8 mouse cellular contexts compared by ENCODE assay signal in the genomic region with DNA sequence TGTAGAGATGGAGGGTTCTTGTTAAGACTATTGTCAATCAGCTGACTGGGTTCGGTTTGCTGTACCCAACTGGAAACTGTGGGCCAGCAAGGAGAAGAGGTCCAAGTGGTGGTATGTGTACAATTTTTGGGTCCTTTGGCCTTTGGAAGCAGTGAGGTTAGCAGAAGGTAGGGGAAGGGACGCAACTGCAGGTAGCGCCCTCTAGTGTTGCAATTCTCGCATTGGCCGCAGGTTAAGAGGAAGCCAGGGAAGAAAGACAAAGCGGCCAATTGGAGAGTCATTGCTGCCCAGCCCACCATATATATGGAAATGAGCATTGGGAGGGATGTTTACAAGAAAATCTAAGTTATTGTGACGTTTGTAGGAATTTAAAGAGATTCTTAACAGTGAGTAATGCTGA. TPM values are rescaled to one million over a fixed set of nuclear protein-coding genes. Genes with fewer than 3 reads are reported as not detected.
DNase-seq lines count a peak whose midpoint lies in the region; ATAC-seq and TF ChIP-seq lines count a peak whose summit lies in the region.

No protein-coding gene starts in this region.

- H3K27me3 ChIP-seq in intestine, postnatal 0 days (replicated peaks; ENCODE audit: control insufficient read depth, insufficient read depth, low read length): no peaks in the 10 kb centered on the region
- H3K27me3 ChIP-seq in intestine, embryonic 16.5 days (replicated peaks; ENCODE audit: control insufficient read depth, insufficient read depth, low read length): no peaks in the 10 kb centered on the region
- H3K27me3 ChIP-seq in ES-Bruce4 (ENCODE audit: control insufficient read depth, insufficient read depth, low read length, poor library complexity, severe bottlenecking): no peaks in the 10 kb centered on the region
- no peaks in the 10 kb centered on the region for H3K27me3 ChIP-seq in limb, embryonic 11.5 days (ENCODE audit: control insufficient read depth, insufficient read depth, low read length)

- H3K4me1 ChIP-seq in intestine, postnatal 0 days (replicated peaks; ENCODE audit: control insufficient read depth, insufficient read depth, low read length): no peaks in the 10 kb centered on the region
- H3K4me1 ChIP-seq in intestine, embryonic 16.5 days (ENCODE audit: control insufficient read depth, insufficient read depth, low read length): no peaks in the 10 kb centered on the region
- no peaks in the 10 kb centered on the region for H3K4me1 ChIP-seq in ES-Bruce4 (ENCODE audit: control insufficient read depth, insufficient read depth, low read length)
- H3K4me1 ChIP-seq in limb, embryonic 11.5 days (ENCODE audit: control insufficient read depth, insufficient read depth, low read length): no peaks in the 10 kb centered on the region

- peak; percentile 53 for ATAC-seq in intestine, postnatal 0 days
- no peak for ATAC-seq in intestine, embryonic 16.5 days
- ATAC-seq in limb, embryonic 11.5 days (ENCODE audit: insufficient number of reproducible peaks, low FRiP score, low TSS enrichment, low read depth): no peak

- TF ChIP-seq POLR2A in ES-Bruce4 (IDR thresholded peaks at IDR 0.05; ENCODE audit: insufficient read depth, low read length): no peak

- 30% methylated on average over 7 of the region's 7 CpGs for WGBS in intestine, postnatal 0 days
- 18% methylated on average over 7 of the region's 7 CpGs for WGBS in intestine, embryonic 16.5 days
- WGBS in limb, embryonic 11.5 days: 12% methylated on average over 7 of the region's 7 CpGs

- H3K36me3 ChIP-seq in intestine, postnatal 0 days (ENCODE audit: control insufficient read depth, insufficient read depth): no peaks in the 10 kb centered on the region
- H3K36me3 ChIP-seq in intestine, embryonic 16.5 days (ENCODE audit: control insufficient read depth, insufficient read depth, low read length): no peaks in the 10 kb centered on the region
- no peaks in the 10 kb centered on the region for H3K36me3 ChIP-seq in ES-Bruce4 (ENCODE audit: control insufficient read depth, insufficient read depth, low read length, poor library complexity, severe bottlenecking)
- no peaks in the 10 kb centered on the region for H3K36me3 ChIP-seq in limb, embryonic 11.5 days (ENCODE audit: control insufficient read depth, insufficient read depth, low read length)

- no peak overlapping the region for H3K4me2 ChIP-seq in intestine, postnatal 0 days (replicated peaks; ENCODE audit: low read depth)
- H3K4me2 ChIP-seq in intestine, embryonic 16.5 days (ENCODE audit: low read depth, low read length): no peak overlapping the region
- no peak overlapping the region for H3K4me2 ChIP-seq in limb, embryonic 11.5 days (ENCODE audit: low read depth, severe bottlenecking)

- peak; percentile 91 for TF ChIP-seq CTCF in intestine, postnatal 0 days (IDR thresholded peaks at IDR 0.05; ENCODE audit: low read depth)
- peak; percentile 98 for TF ChIP-seq CTCF in ES-Bruce4 (IDR thresholded peaks at IDR 0.05; ENCODE audit: low read depth, low read length)

- no peak overlapping the region for H3K4me3 ChIP-seq in intestine, postnatal 0 days (ENCODE audit: low read depth, low read length)
- no peak overlapping the region for H3K4me3 ChIP-seq in intestine, embryonic 16.5 days (ENCODE audit: low read length)
- H3K4me3 ChIP-seq in ES-Bruce4 (ENCODE audit: low read depth, low read length): no peak overlapping the region
- H3K4me3 ChIP-seq in limb, embryonic 11.5 days (ENCODE audit: low read depth, low read length): no peak overlapping the region

- H3K9ac ChIP-seq in intestine, postnatal 0 days (ENCODE audit: low read depth, low read length): no peak overlapping the region
- H3K9ac ChIP-seq in intestine, embryonic 16.5 days (ENCODE audit: low read depth, low read length): no peak overlapping the region
- H3K9ac ChIP-seq in ES-Bruce4 (ENCODE audit: low read depth, poor library complexity, severe bottlenecking): no peak overlapping the region
- no peak overlapping the region for H3K9ac ChIP-seq in limb, embryonic 11.5 days (ENCODE audit: low read length)

- no peaks in the 10 kb centered on the region for H3K9me3 ChIP-seq in intestine, postnatal 0 days (ENCODE audit: control insufficient read depth)
- H3K9me3 ChIP-seq in intestine, embryonic 16.5 days (ENCODE audit: control insufficient read depth, low read length): 0 out of 2 replicates have a peak, but pooled peaks cover 3% of the 10 kb centered on the region
- no peaks in the 10 kb centered on the region for H3K9me3 ChIP-seq in ES-Bruce4 (replicated peaks; ENCODE audit: control insufficient read depth, insufficient read depth, low read length, poor library complexity, severe bottlenecking)
- no peaks in the 10 kb centered on the region for H3K9me3 ChIP-seq in limb, embryonic 11.5 days (ENCODE audit: control insufficient read depth, low read length)

- peak; percentile 56 for DNase-seq in adrenal gland, postnatal 25 days
- DNase-seq in gastrocnemius, postnatal 25 days: peak; percentile 28
- DNase-seq in limb, embryonic 11.5 days (ENCODE audit: low spot score): peak; percentile 68
- DNase-seq in retina, embryonic 14.5 days (ENCODE audit: low spot score): peak; percentile 70
- DNase-seq in c-Kit-positive CD71-positive TER-119-positive erythroid progenitor cells, embryonic 14.5 days (ENCODE audit: low spot score): no peak

- peak; percentile 48; the same call in 1 of the 2 replicates for TF ChIP-seq EP300 in ES-Bruce4 (IDR thresholded peaks at IDR 0.05; ENCODE audit: insufficient read depth, low read depth, low read length)

- H3K27ac ChIP-seq in intestine, postnatal 0 days (ENCODE audit: low read depth, low read length): no peak overlapping the region
- H3K27ac ChIP-seq in intestine, embryonic 16.5 days (ENCODE audit: low read length): no peak overlapping the region
- H3K27ac ChIP-seq in ES-Bruce4 (ENCODE audit: insufficient read depth, low read length): no peak overlapping the region
- H3K27ac ChIP-seq in limb, embryonic 11.5 days (replicated peaks; ENCODE audit: low read depth, low read length): no peak overlapping the region

RNA-seq across cellular contexts. Expression of a gene that starts 23.2 kb away (rescaled TPM):
- 59.2 and 61.7 TPM in 2 replicates for polyA plus RNA-seq in intestine, postnatal 0 days (2015; fragmentation: Nextera tagmentation; extraction: Ambion mirVana)
- polyA plus RNA-seq in intestine, embryonic 16.5 days (2015; fragmentation: Nextera tagmentation; extraction: Ambion mirVana): 82.6 and 87.7 TPM in 2 replicates
- polyA plus RNA-seq in ES-Bruce4 (2011; ENCODE audit: insufficient read depth, insufficient read length, low read depth, missing spikeins): 79.0 and 79.4 TPM in 2 replicates
- total RNA-seq in adrenal gland, postnatal 25 days (2021): 55.6 and 61.6 TPM in 2 replicates
- total RNA-seq in gastrocnemius, postnatal 25 days (2021): 10 to 100 TPM; 24.5 to 26.3 TPM
- 65.1 and 66.2 TPM in 2 replicates for polyA plus RNA-seq in limb, embryonic 11.5 days (2014; fragmentation: Nextera tagmentation; extraction: Ambion mirVana)

RNA-seq across cellular contexts. Expression of a gene that starts 38.5 kb away (rescaled TPM):
- polyA plus RNA-seq in intestine, postnatal 0 days (2015; fragmentation: Nextera tagmentation; extraction: Ambion mirVana): 337 and 344 TPM in 2 replicates
- polyA plus RNA-seq in intestine, embryonic 16.5 days (2015; fragmentation: Nextera tagmentation; extraction: Ambion mirVana): 347 and 351 TPM in 2 replicates
- 111 and 112 TPM in 2 replicates for polyA plus RNA-seq in ES-Bruce4 (2011; ENCODE audit: insufficient read depth, insufficient read length, low read depth, missing spikeins)
- total RNA-seq in adrenal gland, postnatal 25 days (2021): 160 and 178 TPM in 2 replicates
- total RNA-seq in gastrocnemius, postnatal 25 days (2021): 10 to 100 TPM; 80.7 to 82.9 TPM
- 199 and 211 TPM in 2 replicates for polyA plus RNA-seq in limb, embryonic 11.5 days (2014; fragmentation: Nextera tagmentation; extraction: Ambion mirVana)
